Mouse (Mus musculus): ENCODE measurements around the gene Olfr54. TPM values are rescaled to one million over a fixed set of nuclear protein-coding genes. Genes with fewer than 3 reads are reported as not detected.

Olfr54 gene
- polyA plus RNA-seq (2012; fragmentation: generic; extraction: Trizol), result not detected

GRCm38 (mm10) chr11:51013936-51014335 is at the start of gene Olfr54:
Gene Olfr54 (plus strand): TSS chr11:51014236.

GRCm38 (mm10) chr11:50966230-50966629 is 47.8 kb upstream of the Olfr54 start, which contains the start of gene Olfr1378:
Gene Olfr1378 (plus strand): TSS chr11:50966530.

DNA sequence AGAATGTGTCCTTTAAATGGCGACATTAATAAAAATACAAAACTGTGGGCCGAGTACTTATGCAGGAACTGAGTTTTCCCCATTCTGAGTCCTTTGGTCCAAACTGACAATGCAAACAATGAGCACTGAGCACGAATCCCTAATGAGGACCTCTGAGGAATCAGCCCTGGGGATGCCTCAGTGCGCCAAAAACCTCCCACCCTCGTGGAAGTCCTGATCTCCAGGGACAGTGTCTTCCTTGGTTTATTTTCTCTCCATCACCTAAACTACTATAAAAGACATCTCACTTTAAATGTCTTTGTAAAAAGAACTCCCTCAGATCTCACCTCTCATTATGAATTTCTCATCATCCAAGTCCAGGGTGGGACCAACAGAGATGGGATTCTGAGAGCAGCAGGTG is 32.4 kb upstream of the Olfr54 start, which contains the start of gene Olfr1377:
Gene Olfr1377 (plus strand): TSS at position 301 of the 400 bp plus-strand sequence.

GRCm38 (mm10) chr11:51003296-51003695 is 10.7 kb upstream of the Olfr54 start, which contains the start of gene Olfr51:
Gene Olfr51 (plus strand): TSS chr11:51003596.

GRCm38 (mm10) chr11:51047809-51048208 is 33.8 kb downstream of the Olfr54 start, which contains the start of gene Olfr1375:
Gene Olfr1375 (plus strand): TSS chr11:51048109.

DNA sequence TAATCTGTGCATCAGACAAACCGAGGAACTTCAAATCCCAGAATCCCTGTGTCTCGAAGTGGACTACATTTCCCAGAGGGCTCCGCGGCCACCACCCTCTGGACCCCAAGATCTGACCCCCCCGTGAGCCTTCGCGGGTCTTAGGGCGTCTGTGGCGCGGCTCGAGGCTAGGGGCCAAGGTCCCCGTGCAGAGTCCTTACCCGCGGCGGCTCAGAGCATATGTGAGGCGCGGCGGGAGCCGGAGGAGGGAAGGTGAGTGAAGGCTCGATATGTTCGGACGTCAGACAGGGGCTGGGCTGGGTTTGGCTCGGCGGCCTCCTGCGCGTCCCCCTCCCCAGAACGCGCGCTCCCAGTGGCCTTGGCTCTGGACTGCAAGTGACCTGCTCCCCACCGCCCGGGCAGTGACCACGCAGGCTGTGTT is 45.1 kb downstream of the Olfr54 start, which contains the start of gene Zfp354a:
Gene Zfp354a (plus strand): TSS at position 107 of the 421 bp plus-strand sequence.

Other genes starting within 250 kb of the Olfr54 start
- gene Zfp354c, start 186.5 kb upstream of the Olfr54 start, polyA plus RNA-seq (2012; fragmentation: generic; extraction: Trizol), result 1 to 10 TPM in 1 of 2 experiments, under 1 TPM in 1; 0.15 to 3.1 TPM
- under 1 TPM in 1 of 2 experiments, not detected in 1; 0.01 TPM for gene Zfp879, start 172.7 kb upstream of the Olfr54 start, polyA plus RNA-seq (2012; fragmentation: generic; extraction: Trizol)
- not detected for gene Grm6, start 163.6 kb upstream of the Olfr54 start, polyA plus RNA-seq (2012; fragmentation: generic; extraction: Trizol)
- gene Zfp454, start 126.6 kb upstream of the Olfr54 start, polyA plus RNA-seq (2012; fragmentation: generic; extraction: Trizol), result under 1 TPM in 1 of 2 experiments, not detected in 1; 0.04 TPM
- under 1 TPM; 0.22 to 0.54 TPM for gene Zfp2, start 98.1 kb upstream of the Olfr54 start, polyA plus RNA-seq (2012; fragmentation: generic; extraction: Trizol)
- gene Zfp354b, start 82.6 kb upstream of the Olfr54 start, polyA plus RNA-seq (2012; fragmentation: generic; extraction: Trizol), result under 1 TPM in 1 of 2 experiments, not detected in 1; 0.14 TPM
- gene 4933414I15Rik, start 70.5 kb upstream of the Olfr54 start, polyA plus RNA-seq (2012; fragmentation: generic; extraction: Trizol), result not detected
- not detected for gene Prop1, start 60.5 kb upstream of the Olfr54 start, polyA plus RNA-seq (2012; fragmentation: generic; extraction: Trizol)
- not detected for gene Olfr1378, start 47.7 kb upstream of the Olfr54 start, polyA plus RNA-seq (2012; fragmentation: generic; extraction: Trizol)
- gene Olfr1377, start 32.3 kb upstream of the Olfr54 start, polyA plus RNA-seq (2012; fragmentation: generic; extraction: Trizol), result not detected
- not detected for gene Olfr51, start 10.6 kb upstream of the Olfr54 start, polyA plus RNA-seq (2012; fragmentation: generic; extraction: Trizol)
- not detected for gene Olfr1375, start 33.9 kb downstream of the Olfr54 start, polyA plus RNA-seq (2012; fragmentation: generic; extraction: Trizol)
- 1 to 10 TPM in 1 of 2 experiments, under 1 TPM in 1; 0.08 to 1.4 TPM for gene Zfp354a, start 45.0 kb downstream of the Olfr54 start, polyA plus RNA-seq (2012; fragmentation: generic; extraction: Trizol)
- gene Gm12569, start 206.2 kb downstream of the Olfr54 start, polyA plus RNA-seq (2012; fragmentation: generic; extraction: Trizol), result not detected
- gene Clk4, start 247.5 kb downstream of the Olfr54 start, polyA plus RNA-seq (2012; fragmentation: generic; extraction: Trizol), result 10 to 100 TPM in 1 of 2 experiments, under 1 TPM in 1; 0.88 to 14.8 TPM
- under 1 TPM; 0.19 to 0.26 TPM for gene BC049762, start 248.8 kb downstream of the Olfr54 start, polyA plus RNA-seq (2012; fragmentation: generic; extraction: Trizol)